Mouse (Mus musculus) heart, adult 2 months (tissue): ENCODE data around the gene Prss50. TPM values are rescaled to one million over a fixed set of nuclear protein-coding genes. Genes with fewer than 3 reads are reported as not detected.

Experiments used
- DNase-seq, 2 experiments: peaks; one replicate each; pipeline ENCODE4 v3.0.0; 2021
- H3K27ac ChIP-seq: fragments of 200-600 bp; 2 replicates; pipeline ENCODE4 v1.8.1; 2022
- H3K27me3 ChIP-seq: fragments of 200-500 bp; 2 replicates; pipeline ENCODE4 v1.6.1; 2012; ENCODE audit warnings: mild to moderate bottlenecking, low read length, inconsistent platforms, mixed read lengths; ENCODE audit not compliant: control insufficient read depth, insufficient read depth
- H3K36me3 ChIP-seq: fragments of 200-500 bp; 2 replicates; pipeline ENCODE4 v1.6.1; 2012; ENCODE audit warnings: low read length, inconsistent platforms; ENCODE audit not compliant: control insufficient read depth, insufficient read depth
- H3K4me1 ChIP-seq: fragments of 200-500 bp; 2 replicates; pipeline ENCODE4 v1.6.1; 2011; ENCODE audit warnings: low read length; ENCODE audit not compliant: control insufficient read depth, insufficient read depth
- H3K4me3 ChIP-seq: fragments of 200-600 bp; 2 replicates; pipeline ENCODE4 v1.8.1; 2022
- H3K79me2 ChIP-seq: fragments of 200-500 bp; replicated peaks from 2 replicates; pipeline ENCODE4 v1.6.1; 2012; ENCODE audit warnings: mild to moderate bottlenecking, inconsistent platforms, low read length, moderate library complexity, mixed read lengths; ENCODE audit not compliant: control insufficient read depth, insufficient read depth
- H3K9ac ChIP-seq: fragments of 200-500 bp; 2 replicates; pipeline ENCODE4 v1.6.1; 2012; ENCODE audit warnings: low read depth, mild to moderate bottlenecking, control low read depth, inconsistent platforms, low read length, mixed read lengths
- CTCF ChIP-seq: fragments of 200-600 bp; IDR thresholded peaks from 2 replicates; pipeline ENCODE4 v1.8.1; 2022; ENCODE audit warnings: antibody characterized with exemption, mild to moderate bottlenecking, moderate library complexity
- EP300 ChIP-seq: fragments of 200-500 bp; IDR thresholded peaks from 2 replicates; pipeline ENCODE4 v1.6.1; 2011; ENCODE audit warnings: low read depth, low read length, control low read depth; ENCODE audit not compliant: insufficient read depth
- POLR2A ChIP-seq: fragments of 200-500 bp; IDR thresholded peaks from 2 replicates; pipeline ENCODE4 v1.6.1; 2011; ENCODE audit warnings: mild to moderate bottlenecking, low read depth, low read length, control low read depth; ENCODE audit not compliant: insufficient read depth
- WGBS: fragments of 180-500 bp; shearing (Covaris S2); methylation state at CpG from one replicate; pipeline ENCODE4 v1.1.7; 2018; 5-methylcytosine and 5-hydroxymethylcytosine counted together
- intact Hi-C: fragments of 180-260 bp; cut with DNase I; formaldehyde crosslinking; loops from one replicate; pipeline ENCODE4 v1.15.1; 2025
- polyA plus RNA-seq: library from polyadenylated mRNA; depleted of rRNA; stranded (reverse); fragments of >200 nt; gene quantifications from 2 replicates; pipeline ENCODE4 v1.2.3, GENCODE M21; 2012; rRNA removed
- total RNA-seq, 2 experiments: library from RNA; stranded (reverse); gene quantifications; 2 replicates each; pipeline ENCODE4 v1.2.3; 2021

Prss50 gene
- total and polyA plus RNA-seq, 3 experiments: not detected

- no peak for TF ChIP-seq POLR2A
- no peak for TF ChIP-seq EP300
- TF ChIP-seq CTCF: no peak
- Histone ChIP-seq H3K27ac (no peak overlapping the region), H3K4me3 (no peak overlapping the region), H3K9ac (no peak overlapping the region), H3K4me1 (no peaks in the 10 kb centered on the region), H3K27me3 (no peaks in the 10 kb centered on the region), H3K36me3 (no peaks in the 10 kb centered on the region), H3K79me2 (no peaks in the 10 kb centered on the region)
- intact Hi-C loops: no loop called here
- 54% methylated on average over 6 of the region's 6 CpGs for WGBS
- DNase-seq: peak in 1 of 2 experiments; percentile 2
Observed at GRCm38 (mm10) chr9:110909371-110909967, 51.7 kb downstream of the Prss50 start.

Other genes starting within 250 kb of the Prss50 start
- 1 to 10 TPM; 1.3 to 1.4 TPM for gene Nradd, start 233.5 kb upstream of the Prss50 start, total RNA-seq
- 2.7 and 2.9 TPM in 2 replicates for gene Nradd, start 233.5 kb upstream of the Prss50 start, polyA plus RNA-seq
- 1 to 10 TPM; 7.6 to 8.5 TPM for gene Nbeal2, start 203.8 kb upstream of the Prss50 start, total RNA-seq
- 18.4 and 18.8 TPM in 2 replicates for gene Nbeal2, start 203.8 kb upstream of the Prss50 start, polyA plus RNA-seq
- gene Ccdc12, start 201.5 kb upstream of the Prss50 start, total RNA-seq: 10 to 100 TPM; 54.1 to 66.1 TPM
- 91.3 and 94.8 TPM in 2 replicates for gene Ccdc12, start 201.5 kb upstream of the Prss50 start, polyA plus RNA-seq
- over 10,000 TPM in 1 of 2 experiments, 1,000 to 10,000 TPM in 1; 9,326 to 11,139 TPM for gene Myl3, start 116.1 kb upstream of the Prss50 start, total RNA-seq
- gene Myl3, start 116.1 kb upstream of the Prss50 start, polyA plus RNA-seq: 9,227 and 12,279 TPM in 2 replicates
- 1 to 10 TPM; 6.0 to 7.0 TPM for gene Pth1r, start 110.8 kb upstream of the Prss50 start, total RNA-seq
- 10.3 and 12.6 TPM in 2 replicates for gene Pth1r, start 110.8 kb upstream of the Prss50 start, polyA plus RNA-seq
- gene Prss42, start 59.8 kb upstream of the Prss50 start, total RNA-seq: not detected
- not detected in 2 replicates for gene Prss42, start 59.8 kb upstream of the Prss50 start, polyA plus RNA-seq
- gene Prss44, start 44.0 kb upstream of the Prss50 start, total RNA-seq: not detected
- 0.06 TPM in 1 of 2 replicates, not detected in the other for gene Prss44, start 44.0 kb upstream of the Prss50 start, polyA plus RNA-seq
- gene Prss43, start 31.3 kb upstream of the Prss50 start, total RNA-seq: not detected
- not detected in 2 replicates for gene Prss43, start 31.3 kb upstream of the Prss50 start, polyA plus RNA-seq
- not detected for gene Prss45, start 23.4 kb upstream of the Prss50 start, total RNA-seq
- 0.18 TPM in 1 of 2 replicates, not detected in the other for gene Prss45, start 23.4 kb upstream of the Prss50 start, polyA plus RNA-seq
- gene Prss46, start 13.5 kb upstream of the Prss50 start, total RNA-seq: not detected
- 0.18 TPM in 1 of 2 replicates, not detected in the other for gene Prss46, start 13.5 kb upstream of the Prss50 start, polyA plus RNA-seq
- 10 to 100 TPM; 13.7 to 14.2 TPM for gene Als2cl, start 21.9 kb downstream of the Prss50 start, total RNA-seq
- gene Als2cl, start 21.9 kb downstream of the Prss50 start, polyA plus RNA-seq: 25.7 and 25.9 TPM in 2 replicates
- 1 to 10 TPM; 1.3 to 1.7 TPM for gene Tmie, start 22.1 kb downstream of the Prss50 start, total RNA-seq
- gene Tmie, start 22.1 kb downstream of the Prss50 start, polyA plus RNA-seq: 1.00 and 1.1 TPM in 2 replicates
- gene Fam240a, start 58.9 kb downstream of the Prss50 start, total RNA-seq: not detected
- gene Fam240a, start 58.9 kb downstream of the Prss50 start, polyA plus RNA-seq: not detected in 2 replicates
- not detected for gene Tdgf1, start 88.2 kb downstream of the Prss50 start, total RNA-seq
- gene Tdgf1, start 88.2 kb downstream of the Prss50 start, polyA plus RNA-seq: not detected in 2 replicates
- 100 to 1,000 TPM; 223 to 289 TPM for gene Lrrc2, start 93.6 kb downstream of the Prss50 start, total RNA-seq
- gene Lrrc2, start 93.6 kb downstream of the Prss50 start, polyA plus RNA-seq: 57.3 and 69.4 TPM in 2 replicates
- 1 to 10 TPM; 3.5 to 3.8 TPM for gene Rtp3, start 132.6 kb downstream of the Prss50 start, total RNA-seq
- gene Rtp3, start 132.6 kb downstream of the Prss50 start, polyA plus RNA-seq: 7.9 and 12.4 TPM in 2 replicates
- gene Ltf, start 161.3 kb downstream of the Prss50 start, total RNA-seq: not detected
- gene Ltf, start 161.3 kb downstream of the Prss50 start, polyA plus RNA-seq: 0.32 and 20.1 TPM in 2 replicates
- gene Ccrl2, start 199.6 kb downstream of the Prss50 start, total RNA-seq: 10 to 100 TPM in 1 of 2 experiments, 1 to 10 TPM in 1; 7.5 to 16.3 TPM
- gene Ccrl2, start 199.6 kb downstream of the Prss50 start, polyA plus RNA-seq: 16.0 and 20.1 TPM in 2 replicates